Mouse (Mus musculus) WW6 (cell line): ENCODE measurements around the gene Tmem50a.
A peak's percentile ranks its signal among the peaks of the same experiment; 100 is the strongest.

ENCODE experiments used
- DNase-seq: peaks from one replicate; pipeline ENCODE4 v3.0.0-alpha.2; 2013; ENCODE audit warnings: low read depth, low spot score

Tmem50a gene

GRCm38 (mm10) chr4:134914864-134915209 is at the start of gene Tmem50a:
Gene Tmem50a, minus strand, starts transcription at chr4:134915024.
- peak; percentile 81 for DNase-seq

DNA sequence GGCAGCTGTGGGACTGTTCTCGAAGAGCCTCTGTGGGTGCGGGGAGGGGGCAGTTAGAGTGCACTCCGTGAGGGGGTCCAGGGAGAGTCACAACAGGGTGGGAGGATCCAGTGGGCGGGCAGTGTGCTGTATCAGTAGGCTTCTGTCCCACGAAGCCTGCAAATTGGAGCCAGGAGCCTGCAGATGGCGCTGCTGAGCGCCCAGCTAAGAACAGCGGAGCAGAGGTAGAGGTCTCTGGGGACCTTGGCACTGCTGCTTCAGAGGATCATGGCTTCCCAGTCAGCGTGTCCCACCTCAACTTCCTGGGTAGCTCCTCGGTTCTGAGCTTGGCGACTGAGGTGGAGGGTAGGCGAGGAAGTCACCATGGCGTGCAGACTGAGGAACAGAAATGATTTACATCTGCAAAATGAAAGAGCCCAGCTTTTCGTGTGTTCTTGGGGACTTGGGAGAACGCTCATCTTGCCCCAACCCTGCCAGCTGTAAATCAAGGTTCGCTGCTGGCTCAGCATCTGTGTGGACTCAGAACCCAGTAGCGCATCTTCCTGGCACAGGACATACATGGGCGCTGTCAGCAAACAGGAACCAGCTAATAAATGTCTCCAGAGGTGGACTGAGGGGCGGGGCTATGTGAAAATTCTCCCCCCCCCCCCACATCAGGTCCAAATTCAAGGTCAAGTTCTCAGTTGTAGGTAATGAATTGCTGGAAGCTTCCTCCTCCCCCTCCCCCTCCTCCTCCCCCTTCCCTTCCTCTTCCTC is 48.4 kb upstream of the Tmem50a start:
- peak; percentile 85 for DNase-seq

DNA sequence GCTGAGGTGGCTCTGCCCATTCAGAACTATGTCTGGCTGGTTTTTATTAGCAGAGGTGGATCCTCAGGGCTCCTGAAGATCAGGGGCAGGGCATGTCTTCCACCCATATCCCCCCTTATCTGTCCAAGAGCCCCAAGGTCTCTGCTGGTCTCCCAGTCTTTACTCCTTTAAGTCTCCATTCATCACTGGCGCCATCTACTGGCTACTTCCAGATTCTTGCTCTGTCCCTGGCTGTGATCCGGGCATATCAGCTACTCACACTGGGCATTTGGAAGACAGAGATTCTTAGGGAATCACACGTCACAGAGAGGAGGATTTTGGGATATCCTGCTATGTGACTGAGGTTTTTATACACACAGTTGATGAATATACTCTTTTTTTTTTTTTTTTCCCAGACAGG is 41.5 kb upstream of the Tmem50a start:
- no peak for DNase-seq

DNA sequence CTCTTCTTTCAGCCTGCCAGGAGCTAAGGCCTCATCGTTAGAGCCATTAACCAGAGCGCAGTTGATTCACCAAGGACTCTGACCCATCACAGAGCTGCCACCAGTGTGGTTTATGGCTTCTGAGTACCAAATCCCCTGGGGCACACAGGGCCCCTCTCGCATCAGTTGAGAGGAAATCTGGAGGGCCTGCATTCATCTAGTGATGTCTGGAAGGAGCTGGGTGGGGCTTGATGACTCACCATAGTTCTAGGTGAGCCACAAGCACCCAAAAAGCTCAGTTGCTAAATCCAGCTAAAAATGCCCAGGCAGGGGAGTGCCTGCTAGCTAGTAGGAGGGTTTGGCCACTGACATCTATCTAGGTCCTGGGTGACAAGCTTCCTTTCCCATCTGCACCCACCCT is 41.0 kb upstream of the Tmem50a start:
- no peak for DNase-seq

DNA sequence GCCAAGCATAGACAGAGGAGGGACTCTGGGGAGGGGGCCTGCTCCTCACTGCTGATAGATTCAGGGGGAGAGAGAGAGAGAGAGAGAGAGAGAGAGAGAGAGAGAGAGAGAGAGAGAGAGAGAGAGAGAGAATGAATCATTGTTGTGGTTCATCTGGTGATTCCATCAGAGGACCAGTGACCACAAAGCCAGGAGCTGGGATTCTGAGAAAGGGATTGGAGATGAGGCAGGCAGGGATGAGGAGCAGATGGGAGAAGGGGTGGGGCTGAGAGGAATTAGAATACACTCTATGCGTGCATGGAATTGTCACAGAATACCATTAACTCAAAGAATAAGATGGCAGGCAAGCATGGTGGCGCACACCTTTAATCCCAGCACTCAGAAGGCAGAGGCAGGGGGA is 40.4 kb upstream of the Tmem50a start:
- no peak for DNase-seq

GRCm38 (mm10) chr4:134954461-134954860 is 39.6 kb upstream of the Tmem50a start:
- no peak for DNase-seq

DNA sequence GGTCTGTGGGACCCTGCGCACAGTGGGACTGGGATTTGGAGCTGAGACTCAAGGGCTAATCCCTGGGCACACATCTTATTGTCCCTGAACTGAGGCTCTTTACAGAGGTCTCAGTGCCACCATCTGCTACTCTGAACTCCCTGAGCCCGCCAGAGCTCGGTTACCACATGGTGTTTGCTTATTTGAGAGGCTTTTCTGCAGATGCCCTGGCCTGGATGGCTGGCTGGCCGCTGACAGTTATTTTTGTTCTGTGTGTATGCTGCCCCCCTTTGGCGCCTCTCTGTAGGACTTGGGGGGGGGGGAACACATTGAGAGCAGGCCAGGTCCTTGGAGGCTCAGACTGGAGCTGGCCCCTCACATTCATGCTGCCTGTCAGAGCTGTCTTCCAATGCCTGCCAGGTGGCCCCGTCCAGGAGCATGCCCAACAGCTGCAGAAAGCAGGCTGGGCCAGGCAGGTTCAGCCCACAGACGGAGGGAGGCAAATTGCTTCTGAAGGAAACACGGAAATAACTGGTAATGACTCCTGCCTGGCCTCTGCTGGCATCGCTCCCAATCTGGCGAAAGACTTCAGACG is 35.8 kb upstream of the Tmem50a start:
- no peak for DNase-seq

GRCm38 (mm10) chr4:134946024-134946744 is 31.4 kb upstream of the Tmem50a start:
- DNase-seq, result no peak

- DNase-seq, result no peak
Observed at GRCm38 (mm10) chr4:134943758-134944538, 29.1 kb upstream of the Tmem50a start.

DNA sequence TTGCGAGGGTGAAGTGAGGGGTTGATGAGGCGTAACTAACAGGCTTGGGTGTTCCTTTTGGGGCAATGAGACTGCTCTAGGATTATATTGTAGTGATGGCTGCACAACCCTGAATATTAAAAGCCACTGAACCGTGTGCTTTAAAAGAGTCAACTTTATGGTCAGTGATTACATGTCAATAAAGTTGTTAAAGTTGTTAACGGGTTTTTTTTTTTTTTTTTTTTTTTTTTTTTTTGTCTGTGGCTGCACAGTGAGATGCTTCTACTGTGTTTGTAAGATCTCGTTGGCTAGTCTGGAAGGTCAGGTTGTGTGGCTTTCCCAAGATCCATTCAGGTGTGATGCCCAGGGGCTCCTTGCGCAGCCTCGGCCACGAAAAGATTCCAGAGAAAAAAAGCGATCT is 25.1 kb upstream of the Tmem50a start:
- no peak for DNase-seq

- no peak for DNase-seq
Observed at GRCm38 (mm10) chr4:134937240-134938176, 22.7 kb upstream of the Tmem50a start.

DNA sequence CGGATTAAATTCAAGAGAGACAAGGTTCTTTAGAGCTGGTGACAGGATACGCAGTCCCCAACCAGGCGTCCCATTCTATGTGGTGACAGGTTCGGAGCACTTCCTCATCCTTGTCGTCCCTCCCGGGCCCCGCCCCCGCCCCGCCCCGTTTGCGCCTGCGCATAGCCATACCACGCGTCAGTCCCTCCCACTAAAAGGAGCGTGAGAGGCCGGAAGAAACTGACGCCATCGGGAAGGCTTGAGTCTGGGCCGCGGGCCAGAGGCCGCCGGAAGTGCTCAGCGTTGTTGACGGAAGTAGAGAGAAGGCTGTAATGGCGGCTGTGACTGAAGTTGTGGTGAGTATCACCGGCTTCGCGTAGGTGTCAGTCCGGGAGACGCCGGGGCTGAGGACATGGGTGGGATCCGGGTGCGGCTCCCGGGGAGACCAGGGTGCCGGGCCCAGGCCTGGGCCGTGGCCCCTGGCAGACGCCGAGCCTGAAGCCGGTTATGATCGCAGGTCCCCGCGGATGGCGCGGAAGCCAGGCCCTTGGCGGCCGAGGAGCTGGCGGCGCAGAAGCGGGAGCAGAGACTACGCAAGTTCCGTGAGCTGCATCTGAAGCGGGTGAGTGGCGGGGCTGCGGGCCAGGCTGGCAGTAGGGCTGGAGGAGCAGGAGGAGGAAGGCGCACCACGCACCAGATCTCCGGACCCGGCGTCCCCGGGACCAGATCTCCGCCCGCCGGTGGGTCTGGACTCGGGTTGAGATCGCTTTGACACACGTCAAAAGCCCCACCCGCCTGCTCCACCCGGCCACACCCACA is 16.1 kb upstream of the Tmem50a start, which contains the start of gene Syf2:
Gene Syf2 (plus strand): TSS at position 215 of the 798 bp plus-strand sequence.
- peak; percentile 88 for DNase-seq

GRCm38 (mm10) chr4:134930190-134930589 is 15.4 kb upstream of the Tmem50a start:
- DNase-seq, result no peak

GRCm38 (mm10) chr4:134929536-134929935 is 14.7 kb upstream of the Tmem50a start:
- no peak for DNase-seq

DNA sequence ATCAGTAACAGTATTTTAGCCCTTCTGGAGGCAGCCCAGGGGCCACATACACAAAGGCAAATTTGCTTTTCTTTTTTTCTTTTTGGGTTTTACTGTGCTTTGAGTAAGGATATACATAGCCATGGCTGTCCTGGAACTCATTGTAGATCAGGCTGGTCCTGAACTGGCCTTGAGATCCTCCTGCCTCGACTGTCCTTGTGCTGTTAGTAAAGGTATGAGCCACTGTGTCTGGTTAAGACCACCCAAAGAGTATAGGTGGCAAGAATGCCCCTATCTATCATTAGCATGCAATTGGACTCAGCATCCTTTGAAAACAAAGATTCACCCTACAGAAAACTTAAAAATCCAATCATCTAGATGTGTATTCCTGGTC is 13.6 kb upstream of the Tmem50a start:
- no peak for DNase-seq

GRCm38 (mm10) chr4:134927815-134928463 is 13.1 kb upstream of the Tmem50a start:
- no peak for DNase-seq

DNA sequence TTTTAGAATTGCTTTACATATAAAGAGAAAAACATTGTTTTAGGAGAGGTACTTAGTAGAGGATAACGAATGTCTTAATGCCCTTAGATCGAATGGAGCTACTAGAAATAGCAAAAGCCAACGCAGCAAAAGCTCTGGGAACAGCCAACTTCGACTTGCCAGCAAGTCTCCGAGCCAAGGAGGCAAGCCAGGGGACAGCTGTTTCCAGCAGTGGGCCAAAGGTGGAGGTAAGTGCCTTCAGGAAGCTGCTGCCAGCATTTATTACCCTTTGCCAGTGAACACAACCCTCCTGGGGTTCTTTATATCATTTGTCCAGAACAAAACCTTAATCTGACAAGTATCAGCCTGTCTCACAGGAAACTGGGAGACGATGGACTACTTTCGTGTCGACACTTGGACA is 10.4 kb upstream of the Tmem50a start:
- DNase-seq, result no peak

GRCm38 (mm10) chr4:134924019-134924741 is 9.4 kb upstream of the Tmem50a start:
- no peak for DNase-seq
